Mouse (Mus musculus) cerebellum, adult 9-11 months (tissue): ENCODE data around the gene Coasy.

Experiments used
- DNase-seq: peaks from one replicate; pipeline ENCODE4 v3.0.0; 2022

The Coasy gene

GRCm38 (mm10) chr11:101082208-101083082 is at the start of gene Coasy:
TSS of gene Coasy (plus strand) at chr11:101082565.
- DNase-seq: peak; percentile 93

GRCm38 (mm10) chr11:101033856-101034500 is 48.4 kb upstream of the Coasy start:
- no peak for DNase-seq

GRCm38 (mm10) chr11:101034614-101035327 is 47.6 kb upstream of the Coasy start:
- DNase-seq: no peak

GRCm38 (mm10) chr11:101035328-101035695 is 47.1 kb upstream of the Coasy start:
- DNase-seq: no peak

GRCm38 (mm10) chr11:101037795-101038194 is 44.6 kb upstream of the Coasy start:
- DNase-seq: no peak

GRCm38 (mm10) chr11:101045826-101046225 is 36.5 kb upstream of the Coasy start:
- no peak for DNase-seq

GRCm38 (mm10) chr11:101046440-101046839 is 35.9 kb upstream of the Coasy start:
- DNase-seq: no peak

- DNase-seq: no peak
Measured at GRCm38 (mm10) chr11:101047502-101047901, 34.9 kb upstream of the Coasy start.

GRCm38 (mm10) chr11:101050359-101050758 is 32.0 kb upstream of the Coasy start:
- peak; percentile 85 for DNase-seq

GRCm38 (mm10) chr11:101051051-101051493 is 31.3 kb upstream of the Coasy start:
- peak; percentile 67 for DNase-seq

GRCm38 (mm10) chr11:101051617-101052016 is 30.7 kb upstream of the Coasy start:
- no peak for DNase-seq

GRCm38 (mm10) chr11:101052751-101053473 is 29.5 kb upstream of the Coasy start:
- DNase-seq: no peak

GRCm38 (mm10) chr11:101053974-101054373 is 28.4 kb upstream of the Coasy start:
- DNase-seq: peak; percentile 12

GRCm38 (mm10) chr11:101055418-101055817 is 26.9 kb upstream of the Coasy start:
- DNase-seq: peak; percentile 29

GRCm38 (mm10) chr11:101056885-101057284 is 25.5 kb upstream of the Coasy start:
- DNase-seq: no peak

GRCm38 (mm10) chr11:101057860-101058259 is 24.5 kb upstream of the Coasy start:
- peak; percentile 89 for DNase-seq

- DNase-seq: peak; percentile 13
Measured at GRCm38 (mm10) chr11:101058726-101059125, 23.6 kb upstream of the Coasy start.

GRCm38 (mm10) chr11:101059473-101059872 is 22.9 kb upstream of the Coasy start:
- peak; percentile 18 for DNase-seq

GRCm38 (mm10) chr11:101060126-101060525 is 22.2 kb upstream of the Coasy start:
- DNase-seq: peak; percentile 54

- peak; percentile 20 for DNase-seq
Measured at GRCm38 (mm10) chr11:101061049-101061448, 21.3 kb upstream of the Coasy start.

GRCm38 (mm10) chr11:101062165-101062884 is 20.0 kb upstream of the Coasy start:
- DNase-seq: peak; percentile 41
